Mouse (Mus musculus): ENCODE measurements at regions not wholly inside any gene's neighbourhood (a gene's known extent, or its start where the extent isn't known, plus 50 kb on each side); places are given as distances from the start of the nearest gene placed in this dataset.

- DNase-seq = no peak
Measured at GRCm38 (mm10) chr2:170257671-170258235, 109.8 kb upstream of the Zfp217 start.

DNA sequence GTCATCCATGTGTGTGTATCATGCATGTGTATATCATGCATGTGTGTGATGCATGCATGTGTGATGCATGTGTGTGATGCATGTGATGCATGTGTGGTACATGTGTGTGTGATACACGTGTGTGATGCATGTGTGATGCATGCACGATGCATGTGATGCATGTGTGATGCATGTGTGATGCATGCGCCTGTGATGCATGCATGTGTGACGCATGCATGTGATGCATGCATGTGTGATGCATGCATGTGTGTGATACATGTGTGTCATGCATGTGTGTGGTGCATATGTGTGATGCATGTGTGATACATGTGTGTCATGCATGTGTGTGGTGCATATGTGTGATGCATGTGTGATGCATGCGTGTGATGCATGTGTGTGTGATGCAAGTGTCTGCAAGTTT lies 108.1 kb upstream of the Zfp217 start:
- no peak for DNase-seq

DNA sequence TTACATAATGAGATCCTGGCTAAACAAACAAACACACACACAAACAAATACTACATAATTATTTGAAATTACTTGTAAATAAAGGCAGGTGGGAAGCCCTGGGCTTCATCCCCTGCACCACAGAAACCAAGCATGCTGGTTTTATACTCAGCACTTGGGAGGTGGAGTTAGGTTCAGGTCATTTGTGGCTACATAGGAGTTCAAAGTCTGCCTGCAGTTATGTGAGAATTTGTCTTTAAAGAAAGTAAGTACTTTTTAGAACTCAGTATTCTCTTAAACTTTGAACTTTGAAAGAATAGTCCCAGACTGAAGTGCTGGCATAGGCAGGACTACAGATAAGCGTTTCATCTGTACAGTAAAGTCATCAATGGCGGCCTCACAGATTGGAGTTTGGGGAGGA lies 107.6 kb upstream of the Zfp217 start:
- DNase-seq = no peak

GRCm38 (mm10) chr2:170253681-170254440 lies 106.0 kb upstream of the Zfp217 start:
- DNase-seq = no peak

DNA sequence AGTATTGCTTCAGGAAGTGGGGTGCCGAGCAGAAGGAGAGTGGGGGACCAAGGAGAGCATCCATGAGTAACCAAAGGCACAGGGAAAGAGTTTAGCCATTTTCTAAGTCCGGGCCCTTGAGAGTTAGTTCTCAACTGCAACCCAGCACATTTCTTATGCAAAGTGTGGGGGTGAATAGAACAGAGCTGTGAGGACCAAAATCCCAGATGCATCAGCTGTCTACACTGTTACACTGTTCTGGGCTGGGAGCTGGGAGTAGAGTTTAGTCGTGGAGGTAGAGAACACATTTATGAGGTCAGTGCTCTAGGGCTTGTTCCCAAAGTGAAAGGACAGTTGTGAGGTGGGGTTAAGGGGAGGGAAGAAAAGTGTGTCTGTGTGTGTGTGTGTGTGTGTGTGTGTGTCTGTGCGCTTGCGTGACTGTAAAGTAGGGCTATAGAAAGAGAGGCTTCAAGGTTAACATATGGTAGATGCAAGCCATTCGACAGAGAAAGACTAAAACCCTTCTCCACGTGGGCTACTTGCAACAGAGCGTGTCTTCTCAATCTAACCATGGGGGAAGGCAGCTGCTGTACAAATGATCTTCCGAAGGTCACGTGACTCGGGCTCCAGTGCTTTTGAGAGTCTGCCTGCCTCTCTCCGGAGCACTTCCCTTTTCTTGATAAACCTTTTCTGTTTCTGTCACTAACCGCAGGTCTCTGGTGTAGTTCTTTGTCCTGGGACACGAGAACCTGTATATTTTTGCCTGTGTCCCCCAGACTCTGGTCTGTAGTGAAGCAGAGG lies 104.5 kb upstream of the Zfp217 start:
- DNase-seq = no peak

DNA sequence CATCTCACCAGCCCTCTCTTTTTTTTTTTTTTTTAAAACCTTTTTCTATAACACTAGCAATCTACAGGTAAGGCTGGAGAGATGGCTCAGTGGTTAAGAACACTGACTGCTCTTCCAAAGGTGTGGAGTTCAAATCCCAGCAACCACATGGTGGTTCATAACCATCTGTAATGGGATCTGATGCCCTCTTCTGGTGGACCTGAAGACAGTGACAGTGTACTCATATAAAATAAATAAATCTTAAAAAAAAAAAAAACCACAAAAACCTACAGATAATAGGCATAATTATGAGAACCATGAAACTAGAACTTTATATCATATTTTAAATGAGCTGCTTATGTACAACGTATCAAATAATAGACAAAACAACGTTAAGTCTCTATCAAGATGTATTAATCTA lies 102.8 kb upstream of the Zfp217 start:
- no peak for DNase-seq

- no peak for DNase-seq
Measured at GRCm38 (mm10) chr2:170247702-170248445, 100.0 kb upstream of the Zfp217 start.

- DNase-seq = no peak
Measured at GRCm38 (mm10) chr2:170245637-170246341, 97.9 kb upstream of the Zfp217 start.

GRCm38 (mm10) chr2:170244108-170244507 lies 96.2 kb upstream of the Zfp217 start:
- no peak for DNase-seq

DNA sequence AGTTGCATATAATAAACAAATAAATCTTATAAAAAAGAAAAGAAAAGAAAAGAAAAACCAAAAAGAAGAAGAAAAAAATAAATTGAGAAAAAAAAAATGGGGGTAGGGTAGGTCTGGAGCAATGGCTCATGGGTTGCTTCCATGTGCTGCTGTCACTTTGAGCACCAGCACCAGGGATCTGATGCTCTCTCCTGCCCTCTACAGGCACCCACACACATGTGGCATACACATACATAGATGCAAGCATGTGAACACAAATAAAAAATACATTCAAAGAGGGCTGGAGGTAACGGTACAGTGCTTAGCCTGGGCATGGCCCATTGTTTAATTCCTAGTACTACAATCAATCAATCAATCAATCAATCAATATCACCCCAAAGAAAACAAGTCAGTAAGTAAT lies 90.1 kb upstream of the Zfp217 start:
- DNase-seq = no peak

DNA sequence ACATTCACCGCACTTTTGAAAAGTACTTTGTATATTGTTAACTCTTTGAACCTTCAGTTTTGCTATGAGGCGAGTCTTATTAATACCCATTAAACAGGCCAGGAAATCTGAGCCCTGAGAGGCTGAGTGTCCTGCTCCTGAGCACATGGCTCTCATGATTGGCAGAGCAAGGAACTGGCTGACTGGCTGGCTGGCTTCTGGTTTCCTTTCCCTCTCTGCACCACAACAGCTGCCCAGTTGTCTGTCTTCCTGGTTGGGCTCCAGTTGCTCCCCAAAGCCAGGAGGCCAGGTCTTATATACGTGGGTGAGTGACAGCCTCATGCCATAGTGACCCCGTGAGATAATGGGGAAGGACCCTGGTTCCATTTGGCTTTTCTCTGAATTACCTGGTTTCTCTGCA lies 85.5 kb upstream of the Zfp217 start:
- DNase-seq = no peak

GRCm38 (mm10) chr2:170229461-170230080 lies 81.7 kb upstream of the Zfp217 start:
- no peak for DNase-seq

GRCm38 (mm10) chr2:170228318-170228994 lies 80.6 kb upstream of the Zfp217 start:
- DNase-seq = no peak

GRCm38 (mm10) chr2:170223872-170224271 lies 76.0 kb upstream of the Zfp217 start:
- no peak for DNase-seq

DNA sequence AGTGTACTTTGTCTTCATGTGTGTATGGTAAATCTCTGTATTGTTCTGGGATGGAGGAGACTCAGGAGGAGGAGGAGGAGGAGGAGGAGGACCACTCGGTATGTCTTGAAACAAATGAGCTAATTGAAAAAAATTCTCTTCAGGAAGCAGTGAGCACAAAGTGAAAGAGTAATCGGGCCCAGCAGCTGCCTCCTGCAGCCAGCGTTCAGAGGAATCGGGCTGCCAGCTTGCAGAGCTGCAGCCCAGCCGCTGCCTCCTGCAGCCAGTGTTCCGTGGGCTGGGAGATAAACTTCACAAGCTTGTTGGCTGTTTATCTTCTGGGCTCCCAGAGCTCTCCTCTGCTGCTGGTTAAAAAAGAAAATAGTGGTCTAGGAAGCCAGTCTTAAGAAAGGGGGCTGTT lies 74.9 kb upstream of the Zfp217 start:
- DNase-seq = no peak

- no peak for DNase-seq
Measured at GRCm38 (mm10) chr2:170221994-170222535, 74.2 kb upstream of the Zfp217 start.

DNA sequence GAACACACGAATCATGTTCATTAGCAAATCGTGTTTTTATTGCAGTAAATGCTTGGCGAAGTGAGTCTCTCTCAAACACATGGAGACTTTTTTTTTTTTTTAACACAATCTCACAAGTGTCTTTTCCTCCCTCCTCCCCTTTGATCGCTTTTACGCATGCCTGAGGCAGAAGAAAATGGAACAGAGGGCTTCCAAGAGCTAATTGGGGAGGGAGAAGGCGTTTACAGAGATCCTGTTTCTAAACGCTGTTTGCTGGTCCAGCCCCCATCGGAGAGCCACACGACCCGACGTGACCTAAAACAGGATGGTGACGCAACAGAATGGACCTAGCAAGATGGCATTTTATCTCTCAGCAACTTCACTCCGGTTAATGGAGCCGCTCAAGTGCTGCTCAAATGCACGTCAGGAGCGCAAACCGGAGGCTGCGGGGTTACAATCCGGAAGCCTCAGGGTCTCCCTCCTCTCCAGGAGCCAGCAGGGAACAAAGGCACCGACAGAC lies 73.0 kb upstream of the Zfp217 start:
- no peak for DNase-seq

DNA sequence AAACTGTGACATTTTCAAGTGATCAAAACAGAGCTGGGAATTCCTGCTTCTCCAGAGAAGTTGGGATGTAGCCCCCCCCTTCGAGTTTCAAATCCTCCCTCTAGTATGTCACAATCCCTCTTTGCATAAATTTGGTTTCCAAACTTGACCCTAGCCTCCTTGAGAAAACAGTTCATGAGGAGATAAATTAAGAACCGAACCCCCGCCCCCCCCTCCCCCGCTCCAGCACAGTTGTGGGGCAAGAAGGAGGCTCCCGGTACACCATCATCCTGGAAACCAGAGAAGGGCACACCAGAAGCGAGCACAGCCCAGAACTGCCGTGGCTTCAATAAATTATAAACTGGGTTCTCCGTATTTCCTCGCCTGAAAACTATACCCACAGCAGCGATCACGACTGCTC lies 72.5 kb upstream of the Zfp217 start:
- DNase-seq = no peak

DNA sequence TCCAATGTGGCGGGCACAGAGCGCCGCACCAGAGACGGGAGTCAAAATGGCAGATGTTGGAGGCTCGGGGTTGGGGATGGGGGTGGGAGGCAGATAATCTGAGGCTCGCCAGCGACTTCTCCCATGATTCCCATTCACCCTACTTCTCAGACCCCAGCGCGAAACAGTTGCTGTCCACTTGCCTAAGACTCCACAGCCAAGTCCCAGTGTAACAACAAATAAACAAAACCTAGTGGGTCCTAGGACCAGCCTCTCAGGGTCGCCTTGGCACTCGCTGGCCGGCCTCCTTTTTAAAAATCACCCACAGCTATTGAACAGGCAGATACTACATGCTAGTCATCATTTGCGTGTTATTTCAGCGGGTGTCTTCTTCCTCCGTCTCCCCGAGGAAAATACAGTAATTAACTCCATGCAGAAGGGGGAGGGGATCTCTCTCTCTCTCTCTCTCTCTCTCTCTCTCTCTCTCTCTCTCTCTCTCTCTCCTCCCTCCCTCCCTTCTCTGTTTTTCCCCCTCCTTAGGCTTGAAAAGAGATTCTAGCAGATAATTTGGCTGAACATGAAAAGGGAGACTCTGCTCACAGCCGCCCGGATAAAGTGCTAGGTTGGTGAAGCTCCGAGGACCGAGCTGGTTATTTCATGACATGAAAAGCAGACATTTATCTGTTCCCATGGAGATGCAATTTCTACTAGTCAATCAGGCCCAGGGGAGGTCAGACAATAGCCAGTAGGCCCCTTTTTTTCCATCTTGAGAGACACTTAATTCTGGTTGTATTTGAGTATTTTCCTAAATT lies 71.9 kb upstream of the Zfp217 start:
- DNase-seq = no peak

DNA sequence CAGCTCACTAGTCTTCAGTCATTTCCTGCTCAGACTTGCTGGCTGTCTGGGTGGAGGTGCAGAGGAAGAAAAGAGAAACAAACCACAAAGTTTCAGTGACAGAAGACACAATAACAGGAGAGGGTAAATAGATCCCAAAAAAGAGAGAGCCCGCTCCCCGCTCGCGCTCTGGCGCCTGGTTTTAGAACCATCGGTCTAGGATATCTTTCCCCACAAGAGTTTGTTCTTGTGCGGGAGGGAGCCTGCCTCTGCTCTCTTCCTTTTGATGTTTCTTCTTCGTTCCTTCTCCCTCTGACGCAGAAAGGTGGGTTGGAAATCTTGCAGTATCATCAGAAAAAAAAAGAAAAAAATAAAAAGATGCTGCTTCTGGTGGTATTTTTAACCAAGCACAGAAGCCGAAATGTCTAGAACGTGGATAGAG lies 71.3 kb upstream of the Zfp217 start:
- no peak for DNase-seq

All from cerebellum, adult 9-10 months (tissue).